9 mouse cellular contexts compared by ENCODE assay signal in the genomic region with DNA sequence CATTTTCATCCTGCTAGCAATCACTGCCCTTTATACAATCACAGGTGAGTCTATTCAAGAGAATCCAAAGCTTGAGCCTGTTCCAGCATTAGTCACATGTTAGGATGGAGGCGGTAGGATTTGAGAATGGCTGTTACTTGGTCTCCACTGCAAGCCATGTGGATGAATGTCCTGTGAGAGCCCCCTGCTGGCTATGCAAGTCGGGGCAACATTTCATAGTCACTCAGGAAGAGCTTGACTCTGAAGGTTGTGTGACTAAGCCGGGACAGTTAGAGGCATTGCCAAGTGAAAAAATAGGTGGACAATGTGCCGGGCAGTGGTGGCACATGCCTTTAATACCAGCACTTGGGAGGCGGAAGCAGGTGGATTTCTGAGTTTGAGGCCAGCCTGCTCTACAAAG. TPM values are rescaled to one million over a fixed set of nuclear protein-coding genes. Genes with fewer than 3 reads are reported as not detected.
DNase-seq lines count a peak whose midpoint lies in the region; ATAC-seq and TF ChIP-seq lines count a peak whose summit lies in the region.
"Had no signal": no experiment of that assay in that cellular context is flagged by ENCODE, and none has a peak within 500 bp of the region (broad histone marks: within the 10 kb centered on the region; RNA-seq: fewer than 3 reads in every experiment).

No protein-coding gene starts in this region.

- no peaks in the 10 kb centered on the region for H3K9me3 ChIP-seq in forebrain, embryonic 15.5 days
- H3K9me3 ChIP-seq: stomach, embryonic 15.5 days had no signal

- DNase-seq in frontal cortex, postnatal 36 days (ENCODE audit: low spot score in 2 of 2): peak; percentile 2 to 16
- DNase-seq in frontal cortex, postnatal 10 days (ENCODE audit: low spot score in 2 of 2): no peak
- DNase-seq in right cerebral cortex, postnatal 14 days: peak; percentile 8
- no peak for DNase-seq in right cerebral cortex, postnatal 25 days
- DNase-seq in lung, adult 2 months: peak; percentile 10
- DNase-seq in ovary, postnatal 14 days (ENCODE audit: low spot score): no peak

- H3K27me3 ChIP-seq in forebrain, embryonic 15.5 days: no peaks in the 10 kb centered on the region
- H3K27me3 ChIP-seq: stomach, embryonic 15.5 days had no signal

- H3K36me3 ChIP-seq in forebrain, embryonic 15.5 days: no peaks in the 10 kb centered on the region
- H3K36me3 ChIP-seq: stomach, embryonic 15.5 days had no signal

- peak; percentile 74 for ATAC-seq in common myeloid progenitor, adult 5-6 weeks (replicated peaks; ENCODE audit: low read depth, poor library complexity, severe bottlenecking)
- ATAC-seq in forebrain, embryonic 15.5 days (replicated peaks): no peak

- no peak overlapping the region for H3K4me2 ChIP-seq in forebrain, embryonic 15.5 days (replicated peaks)
- H3K4me2 ChIP-seq: stomach, embryonic 15.5 days had no signal

- TF ChIP-seq CTCF in lung, adult 2 months (IDR thresholded peaks at IDR 0.05; ENCODE audit: insufficient read depth, low read length): peak; percentile 55

- no peak overlapping the region for H3K9ac ChIP-seq in forebrain, embryonic 15.5 days (replicated peaks)
- H3K9ac ChIP-seq: stomach, embryonic 15.5 days had no signal

- H3K27ac ChIP-seq in forebrain, embryonic 15.5 days (replicated peaks): no peak overlapping the region
- H3K27ac ChIP-seq: stomach, embryonic 15.5 days had no signal

- H3K4me3 ChIP-seq in lung, adult 2 months (replicated peaks; ENCODE audit: extremely low read depth, low read depth, low read length): no peak overlapping the region
- no peak overlapping the region for H3K4me3 ChIP-seq in forebrain, embryonic 15.5 days
- H3K4me3 ChIP-seq: stomach, embryonic 15.5 days had no signal

- no peaks in the 10 kb centered on the region for H3K4me1 ChIP-seq in lung, adult 2 months (ENCODE audit: control insufficient read depth, insufficient read depth, low read length)
- H3K4me1 ChIP-seq in forebrain, embryonic 15.5 days: 0 out of 2 replicates have a peak, but pooled peaks cover 3% of the 10 kb centered on the region
- H3K4me1 ChIP-seq: stomach, embryonic 15.5 days had no signal

- no peak for TF ChIP-seq POLR2A in lung, adult 2 months (IDR thresholded peaks at IDR 0.05; ENCODE audit: borderline replicate concordance, extremely low read depth, low read depth, low read length)

- 33% methylated on average over 5 of the region's 5 CpGs for WGBS in lung, adult 2 months
- 54% methylated on average over 5 of the region's 5 CpGs for WGBS in forebrain, embryonic 15.5 days

RNA-seq across cellular contexts. Expression of a gene that starts 40.0 kb away (rescaled TPM):
- total RNA-seq in common myeloid progenitor, adult 5-6 weeks (2017): not detected in 2 replicates
- polyA plus RNA-seq in lung, adult 2 months (2012; rRNA removed): 1.8 and 2.5 TPM in 2 replicates
- polyA plus RNA-seq in forebrain, embryonic 15.5 days (2015; fragmentation: Nextera tagmentation; extraction: Ambion mirVana): not detected in 2 replicates

Comparison
In these comparisons a context has a peak if more than half of its experiments do, and no peak if none do; other contexts are left out.
1. DNase-seq: peak in frontal cortex, postnatal 36 days (2 of 2), right cerebral cortex, postnatal 14 days (single experiment) and lung, adult 2 months (single experiment); none in frontal cortex, postnatal 10 days (0 of 2), right cerebral cortex, postnatal 25 days (single experiment) and ovary, postnatal 14 days (single experiment).